Mouse (Mus musculus): ENCODE data around the gene Gm28035.

Gm28035 gene

GRCm38 (mm10) chr2:30238906-30239465, 1.4 kb upstream of the Gm28035 start:
- no peak for DNase-seq (ENCODE audit: low spot score)

- no peak for DNase-seq (ENCODE audit: low spot score)
These were observed 590 bp upstream of the Gm28035 start for GRCm38 (mm10) chr2:30239777-30240176.

- DNase-seq (ENCODE audit: low spot score), result no peak
These were observed 2.1 kb downstream of the Gm28035 start for GRCm38 (mm10) chr2:30242509-30242908.

GRCm38 (mm10) chr2:30243391-30243790, 3.0 kb downstream of the Gm28035 start:
- DNase-seq (ENCODE audit: low spot score), result no peak

- no peak for DNase-seq (ENCODE audit: low spot score)
These were observed 4.3 kb downstream of the Gm28035 start for GRCm38 (mm10) chr2:30244595-30245178.

GRCm38 (mm10) chr2:30247036-30247435, 6.7 kb downstream of the Gm28035 start:
- DNase-seq (ENCODE audit: low spot score), result no peak

GRCm38 (mm10) chr2:30247681-30248080, 7.3 kb downstream of the Gm28035 start:
- no peak for DNase-seq (ENCODE audit: low spot score)

- DNase-seq (ENCODE audit: low spot score), result no peak
These were observed 8.8 kb downstream of the Gm28035 start for GRCm38 (mm10) chr2:30249182-30249581.

- no peak for DNase-seq (ENCODE audit: low spot score)
These were observed 10.1 kb downstream of the Gm28035 start for GRCm38 (mm10) chr2:30250166-30251128.

- DNase-seq (ENCODE audit: low spot score), result no peak
These were observed 11.2 kb downstream of the Gm28035 start for GRCm38 (mm10) chr2:30251417-30252104.

GRCm38 (mm10) chr2:30252521-30252920, 12.2 kb downstream of the Gm28035 start:
- no peak for DNase-seq (ENCODE audit: low spot score)

- no peak for DNase-seq (ENCODE audit: low spot score)
These were observed 13.4 kb downstream of the Gm28035 start for GRCm38 (mm10) chr2:30253809-30254208.

GRCm38 (mm10) chr2:30255631-30256395, 15.4 kb downstream of the Gm28035 start:
- DNase-seq (ENCODE audit: low spot score), result no peak

- no peak for DNase-seq (ENCODE audit: low spot score)
These were observed 16.4 kb downstream of the Gm28035 start for GRCm38 (mm10) chr2:30256616-30257350.

GRCm38 (mm10) chr2:30257699-30258460, 17.5 kb downstream of the Gm28035 start:
- DNase-seq (ENCODE audit: low spot score), result no peak

- DNase-seq (ENCODE audit: low spot score), result no peak
These were observed 18.2 kb downstream of the Gm28035 start for GRCm38 (mm10) chr2:30258600-30258999.

- no peak for DNase-seq (ENCODE audit: low spot score)
These were observed 19.0 kb downstream of the Gm28035 start for GRCm38 (mm10) chr2:30259131-30260064.

- no peak for DNase-seq (ENCODE audit: low spot score)
These were observed 20.8 kb downstream of the Gm28035 start for GRCm38 (mm10) chr2:30261064-30261736.
